Mouse (Mus musculus): ENCODE measurements at regions not wholly inside any gene's neighbourhood (a gene's known extent, or its start where the extent isn't known, plus 50 kb on each side); places are given as distances from the start of the nearest gene placed in this dataset.

GRCm38 (mm10) chr13:72167434-72167833 lies 203.9 kb upstream of the Irx1 start:
- 45% methylated on average over 2 of the region's 2 CpGs for WGBS (ENCODE audit: insufficient replicate concordance)
- ATAC-seq (ENCODE audit: insufficient read depth), result no peak
- no peaks in the 10 kb centered on the region for H3K4me1 ChIP-seq (replicated peaks; ENCODE audit: control insufficient read depth in 2 of 2, insufficient read depth in 2 of 2, low read length in 1 of 2)

GRCm38 (mm10) chr13:72183636-72184035 lies 220.1 kb upstream of the Irx1 start:
- no peak overlapping the region for H3K9ac ChIP-seq (replicated peaks)
- no peak overlapping the region for H3K27ac ChIP-seq
- H3K9me3 ChIP-seq (ENCODE audit: control insufficient read depth, low read length), result no peaks in the 10 kb centered on the region
- no peaks in the 10 kb centered on the region for H3K27me3 ChIP-seq (ENCODE audit: control insufficient read depth, insufficient read depth, low read length)
- H3K4me1 ChIP-seq (replicated peaks; ENCODE audit: control insufficient read depth in 2 of 2, insufficient read depth in 2 of 2, low read length in 1 of 2), result no peaks in the 10 kb centered on the region
- TF ChIP-seq CTCF (IDR thresholded peaks at IDR 0.05; ENCODE audit: low read depth) (no peak), EP300 (IDR thresholded peaks at IDR 0.05; ENCODE audit: low read depth) (no peak)
- no peak overlapping the region for H3K4me3 ChIP-seq (ENCODE audit: insufficient read depth in 1 of 2, low read depth in 2 of 2, low read length in 2 of 2)
- 60% methylated on average over 3 of the region's 3 CpGs for WGBS (ENCODE audit: insufficient replicate concordance)
- DNase-seq (ENCODE audit: low read depth in 3 of 3, low spot score in 3 of 3) (no peak), ATAC-seq (ENCODE audit: insufficient read depth) (no peak)
- no peaks in the 10 kb centered on the region for H3K36me3 ChIP-seq (replicated peaks; ENCODE audit: control insufficient read depth, insufficient read depth, low read depth)
- H3K4me2 ChIP-seq (ENCODE audit: low read depth), result no peak overlapping the region

More at GRCm38 (mm10) chr13:72167434-72167833, 203.9 kb upstream of the Irx1 start:
- no peak overlapping the region for H3K4me2 ChIP-seq (ENCODE audit: low read depth)
- no peak overlapping the region for H3K4me3 ChIP-seq (ENCODE audit: insufficient read depth in 1 of 2, low read depth in 2 of 2, low read length in 2 of 2)
- no peak for DNase-seq (ENCODE audit: low read depth in 3 of 3, low spot score in 3 of 3)
- TF ChIP-seq CTCF (IDR thresholded peaks at IDR 0.05; ENCODE audit: low read depth), result no peak
- no peak for TF ChIP-seq EP300 (IDR thresholded peaks at IDR 0.05; ENCODE audit: low read depth)
- no peaks in the 10 kb centered on the region for H3K27me3 ChIP-seq (ENCODE audit: control insufficient read depth, insufficient read depth, low read length)
- no peak overlapping the region for H3K9ac ChIP-seq (replicated peaks)
- no peak overlapping the region for H3K27ac ChIP-seq
- H3K36me3 ChIP-seq (replicated peaks; ENCODE audit: control insufficient read depth, insufficient read depth, low read depth), result no peaks in the 10 kb centered on the region
- H3K9me3 ChIP-seq (ENCODE audit: control insufficient read depth, low read length), result no peaks in the 10 kb centered on the region

- Histone ChIP-seq H3K27ac (no peak overlapping the region), H3K4me3 (ENCODE audit: insufficient read depth in 1 of 2, low read depth in 2 of 2, low read length in 2 of 2) (no peak overlapping the region), H3K4me1 (replicated peaks; ENCODE audit: control insufficient read depth in 2 of 2, insufficient read depth in 2 of 2, low read length in 1 of 2) (no peaks in the 10 kb centered on the region), H3K36me3 (replicated peaks; ENCODE audit: control insufficient read depth, insufficient read depth, low read depth) (no peaks in the 10 kb centered on the region), H3K9me3 (ENCODE audit: control insufficient read depth, low read length) (no peaks in the 10 kb centered on the region), H3K4me2 (ENCODE audit: low read depth) (no peak overlapping the region), H3K27me3 (ENCODE audit: control insufficient read depth, insufficient read depth, low read length) (no peaks in the 10 kb centered on the region), H3K9ac (replicated peaks) (no peak overlapping the region)
- 60% methylated on average over 15 of the region's 15 CpGs for WGBS (ENCODE audit: insufficient replicate concordance)
- ATAC-seq (ENCODE audit: insufficient read depth) (no peak), DNase-seq (ENCODE audit: low read depth in 3 of 3, low spot score in 3 of 3) (no peak)
- TF ChIP-seq CTCF (IDR thresholded peaks at IDR 0.05; ENCODE audit: low read depth), result no peak
- TF ChIP-seq EP300 (IDR thresholded peaks at IDR 0.05; ENCODE audit: low read depth), result no peak
These were observed 220.8 kb upstream of the Irx1 start for GRCm38 (mm10) chr13:72184116-72184845.

GRCm38 (mm10) chr13:72184846-72185118 lies 221.3 kb upstream of the Irx1 start:
- no peak for ATAC-seq (ENCODE audit: insufficient read depth)
- no peaks in the 10 kb centered on the region for H3K36me3 ChIP-seq (replicated peaks; ENCODE audit: control insufficient read depth, insufficient read depth, low read depth)

GRCm38 (mm10) chr13:72195881-72196280 lies 232.4 kb upstream of the Irx1 start:
- 59% methylated on average over 2 of the region's 2 CpGs for WGBS (ENCODE audit: insufficient replicate concordance)
- no peaks in the 10 kb centered on the region for H3K4me1 ChIP-seq (replicated peaks; ENCODE audit: control insufficient read depth in 2 of 2, insufficient read depth in 2 of 2, low read length in 1 of 2)
- no peak for TF ChIP-seq CTCF (IDR thresholded peaks at IDR 0.05; ENCODE audit: low read depth)
- TF ChIP-seq EP300 (IDR thresholded peaks at IDR 0.05; ENCODE audit: low read depth), result no peak
- DNase-seq (ENCODE audit: low read depth in 3 of 3, low spot score in 3 of 3), result no peak
- H3K36me3 ChIP-seq (replicated peaks; ENCODE audit: control insufficient read depth, insufficient read depth, low read depth), result no peaks in the 10 kb centered on the region
- no peaks in the 10 kb centered on the region for H3K27me3 ChIP-seq (ENCODE audit: control insufficient read depth, insufficient read depth, low read length)
- no peak overlapping the region for H3K27ac ChIP-seq
- no peaks in the 10 kb centered on the region for H3K9me3 ChIP-seq (ENCODE audit: control insufficient read depth, low read length)
- no peak for ATAC-seq (ENCODE audit: insufficient read depth)
- no peak overlapping the region for H3K9ac ChIP-seq (replicated peaks)
- H3K4me2 ChIP-seq (ENCODE audit: low read depth), result no peak overlapping the region
- no peak overlapping the region for H3K4me3 ChIP-seq (ENCODE audit: insufficient read depth in 1 of 2, low read depth in 2 of 2, low read length in 2 of 2)

More at GRCm38 (mm10) chr13:72184846-72185118, 221.3 kb upstream of the Irx1 start:
- Histone ChIP-seq H3K27me3 (ENCODE audit: control insufficient read depth, insufficient read depth, low read length) (no peaks in the 10 kb centered on the region), H3K4me3 (ENCODE audit: insufficient read depth in 1 of 2, low read depth in 2 of 2, low read length in 2 of 2) (no peak overlapping the region), H3K9ac (replicated peaks) (no peak overlapping the region), H3K4me2 (ENCODE audit: low read depth) (no peak overlapping the region), H3K9me3 (ENCODE audit: control insufficient read depth, low read length) (no peaks in the 10 kb centered on the region), H3K27ac (no peak overlapping the region), H3K4me1 (replicated peaks; ENCODE audit: control insufficient read depth in 2 of 2, insufficient read depth in 2 of 2, low read length in 1 of 2) (no peaks in the 10 kb centered on the region)
- DNase-seq (ENCODE audit: low read depth in 3 of 3, low spot score in 3 of 3), result no peak
- TF ChIP-seq EP300 (IDR thresholded peaks at IDR 0.05; ENCODE audit: low read depth) (no peak), CTCF (IDR thresholded peaks at IDR 0.05; ENCODE audit: low read depth) (no peak)
- WGBS (ENCODE audit: insufficient replicate concordance), result 73% methylated on average over 3 of the region's 3 CpGs

Data from liver, embryonic 14.5 days (tissue).